Mouse (Mus musculus) kidney, postnatal 36 days (tissue): ENCODE measurements around the gene Fam122b.

Experiments
- DNase-seq, 2 experiments: peaks; one replicate each; pipeline ENCODE4 v3.0.0; 2021 to 2022; ENCODE audit warnings: mixed read lengths in 2 of 2

Fam122b gene

DNA sequence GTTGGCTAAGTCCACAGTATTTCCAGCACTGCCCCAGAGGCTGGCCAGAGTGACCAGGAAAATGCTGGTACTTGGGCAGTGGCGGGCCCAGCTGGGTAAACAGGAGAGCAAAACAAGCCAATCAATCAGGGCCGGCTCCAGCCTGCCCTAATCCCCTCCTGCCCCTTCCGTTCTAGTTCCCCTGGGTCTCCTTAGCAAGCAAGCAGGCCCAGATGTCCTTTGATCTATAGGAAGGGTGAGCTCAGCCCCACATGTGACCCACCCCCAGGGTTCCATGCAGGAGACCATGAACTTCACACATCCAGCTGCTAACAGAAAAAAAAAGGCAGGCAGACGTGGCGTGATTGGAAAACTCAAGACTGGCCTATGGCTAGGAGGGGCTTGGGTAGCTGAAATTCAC, 73.2 kb downstream of the Fam122b start:
- DNase-seq = no peak
